Mouse (Mus musculus) G1E (cell line): ENCODE data around the gene Traf7.
A peak's percentile ranks its signal among the peaks of the same experiment; 100 is the strongest.

Experiments
- CTCF ChIP-seq: IDR thresholded peaks from 2 replicates; pipeline ENCODE4 v1.5.1; 2012; ENCODE audit warnings: low read depth, low read length, inconsistent platforms, mixed read lengths
- GATA1 ChIP-seq: IDR thresholded peaks from 2 replicates; pipeline ENCODE4 v1.6.1; 2012; ENCODE audit warnings: borderline replicate concordance, low read length, inconsistent platforms, mixed read lengths
- GATA2 ChIP-seq: IDR thresholded peaks from 2 replicates; pipeline ENCODE4 v1.6.1; 2012; ENCODE audit warnings: low read depth, low read length, inconsistent platforms, borderline replicate concordance
- POLR2AphosphoS5 ChIP-seq: IDR thresholded peaks from 2 replicates; pipeline ENCODE4 v1.6.1; 2012; ENCODE audit warnings: low read depth, low read length, inconsistent platforms; ENCODE audit not compliant: insufficient replicate concordance
- TAL1 ChIP-seq: conservative IDR thresholded peaks from 2 replicates; pipeline ENCODE4 v1.6.1; 2012; ENCODE audit warnings: low read depth, low read length, inconsistent platforms, mixed read lengths

DNA sequence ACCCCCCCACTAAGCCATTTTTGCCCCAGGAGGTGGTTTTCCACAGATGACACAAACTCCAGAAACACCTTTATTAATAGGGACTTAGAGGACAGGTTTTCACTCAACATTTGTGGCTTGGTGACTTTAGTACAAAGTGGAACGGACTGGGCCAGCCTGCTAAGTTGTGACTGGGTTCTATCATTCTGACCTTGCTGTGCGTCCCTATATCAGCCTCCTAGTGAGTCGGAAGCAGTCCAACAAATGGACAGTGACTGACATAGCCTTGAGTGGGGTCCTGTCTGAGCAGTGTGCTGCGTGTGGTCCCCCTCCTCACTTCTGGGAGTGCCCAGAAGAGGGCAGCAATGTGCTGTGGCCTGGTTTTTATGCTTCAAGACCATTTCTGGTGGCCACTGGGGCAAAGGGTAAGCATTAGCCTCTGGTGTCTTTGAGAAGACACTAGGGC lies 1.3 kb upstream of the Traf7 start:
- TF ChIP-seq GATA1 (no peak), CTCF (peak; percentile 54), TAL1 (no peak), POLR2AphosphoS5 (no peak), GATA2 (no peak)
